Mouse (Mus musculus) thymus, postnatal 14 days (tissue): Measurements from ENCODE around the gene Zbtb16.

ENCODE experiments used
- DNase-seq: peaks from one replicate; pipeline ENCODE4 v3.0.0; 2021

Gene Zbtb16

DNA sequence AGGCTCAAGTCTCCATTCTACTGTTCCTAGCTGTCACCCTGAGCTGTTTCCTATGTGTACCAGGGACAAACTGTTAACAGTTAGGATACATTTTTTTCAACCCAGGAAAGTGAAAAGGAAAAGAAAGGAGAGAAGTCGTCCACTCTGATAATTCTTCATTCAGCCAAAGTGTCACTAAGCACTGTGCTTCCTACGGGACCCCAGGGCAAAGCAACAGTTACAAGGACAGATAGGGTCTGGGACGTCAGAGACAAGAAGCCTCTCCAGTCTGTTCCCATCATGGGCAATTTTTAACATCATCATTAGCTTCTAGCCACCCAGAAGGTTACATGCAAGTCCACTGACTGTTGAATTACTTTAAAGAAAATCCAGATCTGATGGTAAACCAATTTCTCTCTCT is 111.3 kb downstream of the Zbtb16 start:
- no peak for DNase-seq

GRCm38 (mm10) chr9:48723511-48724304 is 112.3 kb downstream of the Zbtb16 start:
- DNase-seq: no peak

- DNase-seq: no peak
Observed at GRCm38 (mm10) chr9:48723025-48723424, 113.0 kb downstream of the Zbtb16 start.

- DNase-seq: no peak
Observed at GRCm38 (mm10) chr9:48722261-48722920, 113.6 kb downstream of the Zbtb16 start.

GRCm38 (mm10) chr9:48721655-48722054 is 114.4 kb downstream of the Zbtb16 start:
- no peak for DNase-seq

DNA sequence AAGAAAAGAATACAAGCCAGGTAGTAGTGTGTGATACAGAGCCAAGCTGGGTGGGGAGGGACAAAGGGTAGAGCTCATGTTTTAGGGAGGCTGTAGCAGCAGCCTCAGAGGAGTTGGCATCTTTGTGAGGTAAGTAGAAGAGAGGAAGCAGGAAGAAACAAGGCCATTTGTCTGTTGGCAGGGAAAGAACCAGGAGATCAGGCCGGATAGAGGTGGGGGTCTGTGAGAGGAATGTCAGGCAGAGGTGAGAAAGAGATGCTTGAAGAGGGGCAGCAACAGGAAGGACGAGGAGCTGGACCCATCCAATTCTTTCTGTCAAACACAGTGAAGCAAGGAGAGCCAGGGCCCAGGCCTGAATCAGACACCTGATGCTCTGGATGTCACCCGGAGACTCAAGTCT is 114.8 kb downstream of the Zbtb16 start:
- no peak for DNase-seq

DNA sequence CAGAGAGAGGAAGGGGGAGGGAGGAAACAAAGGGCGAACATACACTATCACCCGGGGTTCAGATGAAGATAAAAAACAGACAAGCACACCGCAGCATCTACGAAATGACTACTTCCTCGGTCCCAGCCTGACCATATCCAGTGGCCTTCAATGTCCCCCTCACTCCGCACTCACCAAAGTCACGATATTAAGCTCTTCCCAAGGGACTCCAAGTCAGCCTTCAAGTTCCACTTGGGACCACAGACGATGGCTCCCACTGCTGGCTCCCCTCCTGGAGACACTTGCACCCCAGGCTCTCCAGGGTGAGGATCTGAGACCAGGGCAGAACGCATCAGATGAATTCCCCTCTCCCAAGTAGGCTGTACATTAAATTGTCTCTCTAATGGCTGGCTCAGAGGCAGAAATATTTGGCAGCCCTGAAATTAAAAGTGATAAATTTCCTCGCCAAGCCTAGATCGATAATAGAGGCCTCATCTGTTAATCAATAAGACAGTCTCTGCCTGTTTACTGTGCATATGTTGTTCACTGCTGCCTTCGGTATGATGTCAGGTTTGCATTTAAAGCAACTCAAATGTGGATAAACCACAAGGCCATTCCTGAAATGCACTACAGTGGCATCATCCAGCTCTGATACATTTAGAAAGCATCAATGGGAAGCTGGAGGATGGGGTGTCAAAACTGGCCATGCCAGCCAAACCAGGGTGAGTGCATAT is 115.6 kb downstream of the Zbtb16 start:
- no peak for DNase-seq

- no peak for DNase-seq
Observed at GRCm38 (mm10) chr9:48719619-48720018, 116.4 kb downstream of the Zbtb16 start.

DNA sequence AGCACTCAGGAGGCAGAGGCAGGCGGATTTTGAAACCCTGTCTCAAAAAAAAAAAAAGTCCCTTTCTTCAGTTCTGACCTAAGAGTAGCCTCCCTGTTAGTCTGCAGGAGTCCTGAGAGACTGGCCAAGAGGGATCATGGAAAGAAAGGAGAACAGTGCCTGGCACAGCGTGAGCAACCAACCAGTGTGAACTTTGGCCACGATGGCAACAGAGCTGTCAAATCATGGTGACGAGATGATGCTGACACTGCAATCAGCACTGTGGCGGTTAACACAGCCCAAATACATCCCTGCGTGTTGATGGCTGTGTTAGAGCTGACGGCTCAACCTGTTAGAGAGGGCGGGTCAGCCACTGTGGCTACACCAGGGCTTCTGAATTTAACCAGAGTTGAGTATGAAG is 119.5 kb downstream of the Zbtb16 start:
- no peak for DNase-seq

- DNase-seq: peak; percentile 20
Observed at GRCm38 (mm10) chr9:48715042-48715441, 121.0 kb downstream of the Zbtb16 start.

- no peak for DNase-seq
Observed at GRCm38 (mm10) chr9:48713779-48714178, 122.2 kb downstream of the Zbtb16 start.

DNA sequence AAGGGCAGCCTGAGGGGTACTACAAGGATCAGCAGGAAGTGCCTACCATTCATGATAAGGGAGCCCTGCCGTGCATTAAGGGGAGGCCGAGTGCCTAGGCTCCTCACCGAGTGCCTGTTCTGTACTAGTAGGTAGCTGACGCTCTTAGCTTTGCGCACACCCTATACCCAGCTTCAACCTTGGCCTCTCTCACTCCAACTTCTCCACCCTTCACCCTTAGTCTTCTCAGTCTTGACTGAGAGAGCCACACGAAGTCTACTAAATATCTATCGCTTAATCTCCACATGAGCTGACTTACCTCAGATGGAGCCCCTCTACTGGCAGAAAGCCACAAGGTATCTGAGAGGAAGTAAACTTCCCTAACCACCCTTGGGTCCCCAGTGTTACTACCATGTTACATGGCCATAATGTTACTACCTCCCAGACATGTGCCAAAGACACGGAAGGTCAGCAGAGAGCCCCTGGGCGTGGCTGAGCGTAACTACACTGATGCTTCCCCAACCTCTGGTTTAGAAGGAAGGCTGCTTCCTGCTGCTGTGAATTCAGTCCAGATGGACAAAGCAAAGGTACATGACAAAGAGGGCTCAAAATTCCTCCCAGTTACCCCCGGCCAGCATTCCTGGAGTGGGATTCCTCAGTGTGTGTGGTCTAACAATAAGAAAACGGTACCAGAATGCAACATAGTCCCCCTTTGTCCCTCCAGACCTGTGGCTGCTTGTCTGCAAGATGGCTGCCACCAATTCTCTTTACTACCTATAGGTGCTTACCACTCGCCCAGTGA is 122.8 kb downstream of the Zbtb16 start:
- DNase-seq: peak; percentile 12

GRCm38 (mm10) chr9:48711826-48712225 is 124.2 kb downstream of the Zbtb16 start:
- peak; percentile 41 for DNase-seq

GRCm38 (mm10) chr9:48711296-48711781 is 124.7 kb downstream of the Zbtb16 start:
- DNase-seq: peak; percentile 37

- DNase-seq: no peak
Observed at GRCm38 (mm10) chr9:48710355-48711295, 125.4 kb downstream of the Zbtb16 start.

- DNase-seq: no peak
Observed at GRCm38 (mm10) chr9:48707824-48708229, 128.2 kb downstream of the Zbtb16 start.

- no peak for DNase-seq
Observed at GRCm38 (mm10) chr9:48707134-48707823, 128.7 kb downstream of the Zbtb16 start.

DNA sequence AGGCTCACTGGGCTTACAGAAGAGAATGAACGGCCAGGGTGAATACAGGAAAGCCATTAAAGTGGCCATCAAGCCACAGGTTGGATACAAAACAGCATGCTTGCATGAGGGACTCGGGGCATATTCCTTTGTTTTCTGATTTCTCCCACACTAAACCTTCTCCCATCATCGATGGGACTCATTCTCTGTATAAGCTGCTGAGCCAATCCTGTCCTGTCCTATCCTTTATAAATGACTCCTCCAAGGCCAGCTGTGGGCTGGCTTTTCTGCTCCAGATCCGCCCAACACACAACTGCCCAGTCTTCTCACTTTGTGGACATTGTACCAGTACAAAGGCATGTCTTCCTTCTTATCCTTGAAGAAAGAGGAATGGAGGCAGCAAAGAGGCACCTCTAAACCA is 134.7 kb downstream of the Zbtb16 start:
- no peak for DNase-seq

- DNase-seq: no peak
Observed at GRCm38 (mm10) chr9:48700871-48701270, 135.2 kb downstream of the Zbtb16 start.

- peak; percentile 15 for DNase-seq
Observed at GRCm38 (mm10) chr9:48697470-48697815, 138.6 kb downstream of the Zbtb16 start.
